In the genomic region with DNA sequence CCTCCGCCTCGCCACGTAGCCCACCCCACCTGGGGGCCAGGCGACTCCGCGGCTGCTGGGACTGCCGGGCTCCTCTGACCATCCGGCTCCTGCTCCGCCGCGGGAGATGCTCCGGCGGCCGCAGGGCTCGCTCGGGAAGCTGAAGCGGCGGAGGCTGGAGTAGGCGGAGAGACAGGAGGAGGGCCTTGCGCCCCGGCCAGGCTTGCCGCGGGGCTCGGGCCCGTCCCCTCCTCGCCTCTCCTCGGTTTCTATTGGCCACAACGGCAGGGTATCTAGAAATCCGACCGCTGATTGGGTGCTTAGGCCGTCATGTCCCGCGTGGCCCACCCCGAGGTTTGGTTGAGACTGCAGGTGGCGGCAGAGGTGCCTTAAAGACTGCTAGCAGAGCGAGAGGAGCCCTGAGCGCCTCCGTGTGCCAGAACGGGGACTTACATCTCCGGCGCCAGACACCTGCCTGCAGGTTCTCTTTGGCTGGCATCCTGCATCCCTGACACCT, we compare ENCODE assay signal across 1 mouse cellular context.
TF ChIP-seq lines count a peak whose summit lies in the region.

A gene (minus strand): TSS at position 174 of the 496 bp plus-strand sequence.

TF ChIP-seq in CH12.LX, 34 proteins besides CTCF, POLR2A, EP300 and RAD21 (continued from another document):
- peak; percentile 61 for TF ChIP-seq ZMIZ1 (IDR thresholded peaks at IDR 0.05; ENCODE audit: low read depth, low read length)
- TF ChIP-seq NRF1 (IDR thresholded peaks at IDR 0.05; ENCODE audit: low read depth, low read length), result peak; percentile 56
- peak; percentile 14; the same call in 1 of the 2 replicates for TF ChIP-seq NELFE (IDR thresholded peaks at IDR 0.05; ENCODE audit: low read depth, low read length)
- no peak for TF ChIP-seq E2F4 (IDR thresholded peaks at IDR 0.05; ENCODE audit: insufficient replicate concordance, low read depth, low read length)
TF ChIP-seq in CH12.LX: peak in this region for 11.
